Mouse (Mus musculus): ENCODE data around the gene Alkbh3. TPM values are rescaled to one million over a fixed set of nuclear protein-coding genes. Genes with fewer than 3 reads are reported as not detected.

Alkbh3 gene
- total and polyA plus RNA-seq, 3 experiments: 25.4 to 62.0 (median 29.0) TPM

- TF ChIP-seq GATA1 (IDR thresholded peaks at IDR 0.05; ENCODE audit: borderline replicate concordance, low read length) (no peak), TAL1 (conservative IDR thresholded peaks at IDR 0.05; ENCODE audit: low read depth, low read length) (no peak), CTCF (IDR thresholded peaks at IDR 0.05; ENCODE audit: low read depth, low read length) (no peak), POLR2AphosphoS5 (IDR thresholded peaks at IDR 0.05; ENCODE audit: insufficient replicate concordance, low read depth, low read length) (no peak)
- DNase-seq (ENCODE audit: low spot score) (no peak), ATAC-seq (ENCODE audit: extremely low read depth, insufficient number of reproducible peaks, low FRiP score, poor library complexity, severe bottlenecking) (no peak)
- Histone ChIP-seq H3K4me3 (ENCODE audit: low read depth, low read length) (no peak overlapping the region), H3K36me3 (replicated peaks) (peaks cover 63% of the 10 kb centered on the region), H3K9me3 (replicated peaks) (no peaks in the 10 kb centered on the region), H3K27me3 (ENCODE audit: insufficient read depth, low read length) (no peaks in the 10 kb centered on the region), H3K4me1 (ENCODE audit: insufficient read depth, low read depth, low read length) (no peaks in the 10 kb centered on the region)
Observed at GRCm38 (mm10) chr2:94049471-94050176, 39.0 kb upstream of the Alkbh3 start.

- Histone ChIP-seq H3K9me3 (replicated peaks) (no peaks in the 10 kb centered on the region), H3K36me3 (replicated peaks) (peaks cover 65% of the 10 kb centered on the region), H3K4me3 (ENCODE audit: low read depth, low read length) (no peak overlapping the region), H3K4me1 (ENCODE audit: insufficient read depth, low read depth, low read length) (no peaks in the 10 kb centered on the region), H3K27me3 (ENCODE audit: insufficient read depth, low read length) (no peaks in the 10 kb centered on the region)
- TF ChIP-seq GATA1 (IDR thresholded peaks at IDR 0.05; ENCODE audit: borderline replicate concordance, low read length): no peak
- no peak for TF ChIP-seq POLR2AphosphoS5 (IDR thresholded peaks at IDR 0.05; ENCODE audit: insufficient replicate concordance, low read depth, low read length)
- TF ChIP-seq GATA2 (IDR thresholded peaks at IDR 0.05; ENCODE audit: borderline replicate concordance, low read depth, low read length): no peak
- TF ChIP-seq CTCF (IDR thresholded peaks at IDR 0.05; ENCODE audit: low read depth, low read length): no peak
- TF ChIP-seq TAL1 (conservative IDR thresholded peaks at IDR 0.05; ENCODE audit: low read depth, low read length): no peak
- DNase-seq (ENCODE audit: low spot score): no peak
- ATAC-seq (ENCODE audit: extremely low read depth, insufficient number of reproducible peaks, low FRiP score, poor library complexity, severe bottlenecking): no peak
Observed at GRCm38 (mm10) chr2:94048733-94049470, 38.3 kb upstream of the Alkbh3 start.

GRCm38 (mm10) chr2:94048271-94048670, 37.7 kb upstream of the Alkbh3 start:
- Histone ChIP-seq H3K4me3 (ENCODE audit: low read depth, low read length) (no peak overlapping the region), H3K4me1 (ENCODE audit: insufficient read depth, low read depth, low read length) (no peaks in the 10 kb centered on the region), H3K9me3 (replicated peaks) (no peaks in the 10 kb centered on the region), H3K36me3 (replicated peaks) (peaks cover 66% of the 10 kb centered on the region), H3K27me3 (ENCODE audit: insufficient read depth, low read length) (no peaks in the 10 kb centered on the region)
- no peak for ATAC-seq (ENCODE audit: extremely low read depth, insufficient number of reproducible peaks, low FRiP score, poor library complexity, severe bottlenecking)
- no peak for DNase-seq (ENCODE audit: low spot score)
- TF ChIP-seq CTCF (IDR thresholded peaks at IDR 0.05; ENCODE audit: low read depth, low read length) (no peak), GATA1 (IDR thresholded peaks at IDR 0.05; ENCODE audit: borderline replicate concordance, low read length) (no peak), GATA2 (IDR thresholded peaks at IDR 0.05; ENCODE audit: borderline replicate concordance, low read depth, low read length) (no peak), POLR2AphosphoS5 (IDR thresholded peaks at IDR 0.05; ENCODE audit: insufficient replicate concordance, low read depth, low read length) (no peak), TAL1 (conservative IDR thresholded peaks at IDR 0.05; ENCODE audit: low read depth, low read length) (no peak)

- peaks cover 71% of the 10 kb centered on the region for H3K36me3 ChIP-seq (replicated peaks)
- no peak for TF ChIP-seq GATA1 (IDR thresholded peaks at IDR 0.05; ENCODE audit: borderline replicate concordance, low read length)
- TF ChIP-seq TAL1 (conservative IDR thresholded peaks at IDR 0.05; ENCODE audit: low read depth, low read length): no peak
- TF ChIP-seq POLR2AphosphoS5 (IDR thresholded peaks at IDR 0.05; ENCODE audit: insufficient replicate concordance, low read depth, low read length): no peak
- TF ChIP-seq GATA2 (IDR thresholded peaks at IDR 0.05; ENCODE audit: borderline replicate concordance, low read depth, low read length): no peak
- TF ChIP-seq CTCF (IDR thresholded peaks at IDR 0.05; ENCODE audit: low read depth, low read length): no peak
- H3K27me3 ChIP-seq (ENCODE audit: insufficient read depth, low read length): no peaks in the 10 kb centered on the region
- H3K9me3 ChIP-seq (replicated peaks): no peaks in the 10 kb centered on the region
- ATAC-seq (ENCODE audit: extremely low read depth, insufficient number of reproducible peaks, low FRiP score, poor library complexity, severe bottlenecking) (no peak), DNase-seq (ENCODE audit: low spot score) (no peak)
- H3K4me3 ChIP-seq (ENCODE audit: low read depth, low read length): no peak overlapping the region
- no peaks in the 10 kb centered on the region for H3K4me1 ChIP-seq (ENCODE audit: insufficient read depth, low read depth, low read length)
Observed at GRCm38 (mm10) chr2:94045411-94046090, 34.9 kb upstream of the Alkbh3 start.

- Histone ChIP-seq H3K4me1 (ENCODE audit: insufficient read depth, low read depth, low read length) (no peaks in the 10 kb centered on the region), H3K36me3 (replicated peaks) (peaks cover 77% of the 10 kb centered on the region), H3K27me3 (ENCODE audit: insufficient read depth, low read length) (no peaks in the 10 kb centered on the region), H3K4me3 (ENCODE audit: low read depth, low read length) (no peak overlapping the region), H3K9me3 (replicated peaks) (no peaks in the 10 kb centered on the region)
- DNase-seq (ENCODE audit: low spot score): no peak
- ATAC-seq (ENCODE audit: extremely low read depth, insufficient number of reproducible peaks, low FRiP score, poor library complexity, severe bottlenecking): no peak
- no peak for TF ChIP-seq TAL1 (conservative IDR thresholded peaks at IDR 0.05; ENCODE audit: low read depth, low read length)
- no peak for TF ChIP-seq POLR2AphosphoS5 (IDR thresholded peaks at IDR 0.05; ENCODE audit: insufficient replicate concordance, low read depth, low read length)
- TF ChIP-seq GATA2 (IDR thresholded peaks at IDR 0.05; ENCODE audit: borderline replicate concordance, low read depth, low read length): no peak
- TF ChIP-seq GATA1 (IDR thresholded peaks at IDR 0.05; ENCODE audit: borderline replicate concordance, low read length): no peak
- TF ChIP-seq CTCF (IDR thresholded peaks at IDR 0.05; ENCODE audit: low read depth, low read length): no peak
Observed at GRCm38 (mm10) chr2:94044174-94044573, 33.6 kb upstream of the Alkbh3 start.

GRCm38 (mm10) chr2:94043662-94044061, 33.1 kb upstream of the Alkbh3 start:
- Histone ChIP-seq H3K9me3 (replicated peaks) (no peaks in the 10 kb centered on the region), H3K4me1 (ENCODE audit: insufficient read depth, low read depth, low read length) (no peaks in the 10 kb centered on the region)
- no peak for DNase-seq (ENCODE audit: low spot score)

More at GRCm38 (mm10) chr2:94043662-94044061, 33.1 kb upstream of the Alkbh3 start:
- peaks cover 77% of the 10 kb centered on the region for H3K36me3 ChIP-seq (replicated peaks)
- no peaks in the 10 kb centered on the region for H3K27me3 ChIP-seq (ENCODE audit: insufficient read depth, low read length)
- no peak overlapping the region for H3K4me3 ChIP-seq (ENCODE audit: low read depth, low read length)
- no peak for ATAC-seq (ENCODE audit: extremely low read depth, insufficient number of reproducible peaks, low FRiP score, poor library complexity, severe bottlenecking)
- no peak for TF ChIP-seq CTCF (IDR thresholded peaks at IDR 0.05; ENCODE audit: low read depth, low read length)
- no peak for TF ChIP-seq GATA1 (IDR thresholded peaks at IDR 0.05; ENCODE audit: borderline replicate concordance, low read length)
- no peak for TF ChIP-seq POLR2AphosphoS5 (IDR thresholded peaks at IDR 0.05; ENCODE audit: insufficient replicate concordance, low read depth, low read length)
- no peak for TF ChIP-seq GATA2 (IDR thresholded peaks at IDR 0.05; ENCODE audit: borderline replicate concordance, low read depth, low read length)
- no peak for TF ChIP-seq TAL1 (conservative IDR thresholded peaks at IDR 0.05; ENCODE audit: low read depth, low read length)

All from G1E (cell line).